Mouse (Mus musculus) midbrain, embryonic 16.5 days (tissue): ENCODE results near the gene Eif2a. TPM values are rescaled to one million over a fixed set of nuclear protein-coding genes. Genes with fewer than 3 reads are reported as not detected.
"Not testable (repeated sequence)": the region's sequence is repeated elsewhere in the genome, so short reads cannot be mapped to it uniquely, and the experiment has no call there.

Source experiments
- ATAC-seq: fragments of 200-750 bp; cut with Nextera tagmentation; 2 replicates; pipeline ENCODE4 v1.8.0; 2017; ENCODE audit warnings: moderate TSS enrichment
- H3K27ac ChIP-seq: fragments of 300-500 bp; sonication (generic); 2 replicates; pipeline ENCODE4 v1.5.1; 2014; ENCODE audit warnings: mild to moderate bottlenecking, low read length, mixed read lengths
- H3K27me3 ChIP-seq: fragments of 300-500 bp; sonication (generic); 2 replicates; pipeline ENCODE4 v1.6.1; 2014; ENCODE audit warnings: low read depth, low read length, mixed read lengths; ENCODE audit not compliant: control insufficient read depth, insufficient read depth
- H3K36me3 ChIP-seq: fragments of 300-500 bp; sonication (generic); 2 replicates; pipeline ENCODE4 v1.6.1; 2014; ENCODE audit warnings: mild to moderate bottlenecking, low read length, moderate library complexity, mixed read lengths; ENCODE audit not compliant: control insufficient read depth, insufficient read depth
- H3K4me1 ChIP-seq: fragments of 300-500 bp; sonication (generic); 2 replicates; pipeline ENCODE4 v1.6.1; 2014; ENCODE audit warnings: mild to moderate bottlenecking, low read length, mixed read lengths; ENCODE audit not compliant: control insufficient read depth, insufficient read depth
- H3K4me2 ChIP-seq: fragments of 300-500 bp; sonication (generic); 2 replicates; pipeline ENCODE4 v1.6.1; 2014; ENCODE audit warnings: mild to moderate bottlenecking, low read length, mixed read lengths
- H3K4me3 ChIP-seq: fragments of 300-500 bp; sonication (generic); 2 replicates; pipeline ENCODE4 v1.5.1; 2014; ENCODE audit warnings: low read depth, mild to moderate bottlenecking, low read length, moderate library complexity, mixed read lengths
- H3K9ac ChIP-seq: fragments of 300-500 bp; sonication (generic); 2 replicates; pipeline ENCODE4 v1.6.1; 2014; ENCODE audit warnings: low read depth, low read length, mixed read lengths
- H3K9me3 ChIP-seq: fragments of 300-500 bp; sonication (generic); replicated peaks from 2 replicates; pipeline ENCODE4 v1.6.1; 2014; ENCODE audit warnings: mild to moderate bottlenecking, low read length, mixed read lengths; ENCODE audit not compliant: control insufficient read depth, poor library complexity, severe bottlenecking
- WGBS: fragments of 180-500 bp; shearing (Covaris S2); extraction: QIAGEN DNeasy Blood & Tissue Kit; methylation state at CpG from one replicate; pipeline ENCODE4 v1.1.7; 2014; 5-methylcytosine and 5-hydroxymethylcytosine counted together
- polyA plus RNA-seq: library from polyadenylated mRNA; unstranded; fragments of >200 nt; fragmentation: Nextera tagmentation; extraction: Ambion mirVana; gene quantifications from 2 replicates; pipeline ENCODE4 v1.2.1, GENCODE M21; 2015

Eif2a gene
- polyA plus RNA-seq, 1 experiment from 2014 or later = 33.9 TPM

DNA sequence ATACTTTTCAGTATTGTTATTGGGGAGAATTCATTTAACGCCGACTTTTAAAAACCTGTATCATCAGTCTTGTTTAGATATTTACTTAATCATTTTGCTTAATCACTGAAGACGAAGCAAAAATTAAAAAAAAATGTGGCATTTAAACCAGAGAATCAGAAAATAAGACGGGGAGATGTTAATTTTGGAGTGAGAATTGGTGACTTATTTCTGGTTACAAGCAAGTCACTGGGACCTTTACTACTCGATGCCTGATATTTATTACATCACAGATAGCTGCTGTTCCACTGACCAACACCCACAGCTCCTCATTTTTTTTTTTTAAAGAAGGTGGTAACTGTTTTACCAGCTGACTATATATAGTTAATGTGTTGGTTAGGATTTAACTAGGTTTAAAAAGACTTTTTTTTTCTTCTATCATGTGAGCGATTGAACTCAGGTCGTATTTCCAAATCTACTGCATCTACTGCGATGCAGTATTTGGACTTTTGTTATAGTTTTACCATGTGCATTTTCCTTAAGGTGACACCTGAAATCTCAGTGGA is 52.0 kb downstream of the Eif2a start:
- ATAC-seq = no peak
- H3K9me3 ChIP-seq = no peaks in the 10 kb centered on the region
- WGBS = 16% methylated on average over 8 of the region's 8 CpGs
- peak overlapping the region; percentile 93 for H3K4me3 ChIP-seq
- H3K9ac ChIP-seq = peak overlapping the region; percentile 99
- peak overlapping the region; percentile 70 for H3K4me2 ChIP-seq
- H3K27ac ChIP-seq = no peak overlapping the region; the same call in 1 of the 2 replicates
- no peaks in the 10 kb centered on the region for H3K36me3 ChIP-seq
- no peaks in the 10 kb centered on the region for H3K27me3 ChIP-seq
- peaks cover 17% of the 10 kb centered on the region for H3K4me1 ChIP-seq

DNA sequence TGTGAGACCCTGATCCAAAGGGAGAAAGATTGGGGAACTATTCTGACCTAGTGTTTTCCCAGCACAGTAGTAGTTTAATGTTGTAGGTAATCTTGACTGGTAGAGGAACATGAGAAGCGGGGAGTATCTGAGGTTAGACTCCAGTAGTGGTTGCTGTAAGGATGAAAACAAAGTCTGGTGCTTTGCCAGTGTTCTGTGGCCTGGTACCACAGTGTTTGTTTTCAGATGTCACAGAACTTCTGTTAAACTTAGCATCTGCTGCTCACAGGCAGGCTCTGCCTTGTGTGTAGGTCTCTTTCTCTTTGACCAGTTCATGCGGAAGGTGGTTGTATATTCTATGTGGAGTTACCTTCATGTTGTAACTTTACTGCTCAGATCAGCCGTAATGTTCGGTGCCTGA is 55.9 kb downstream of the Eif2a start:
- Histone ChIP-seq H3K4me1 (peaks cover 16% of the 10 kb centered on the region), H3K9ac (no peak overlapping the region), H3K36me3 (no peaks in the 10 kb centered on the region), H3K27ac (no peak overlapping the region), H3K9me3 (no peaks in the 10 kb centered on the region), H3K4me3 (no peak overlapping the region), H3K4me2 (no peak overlapping the region), H3K27me3 (no peaks in the 10 kb centered on the region)
- no peak for ATAC-seq
- WGBS = 96% methylated on average over 4 of the region's 4 CpGs

DNA sequence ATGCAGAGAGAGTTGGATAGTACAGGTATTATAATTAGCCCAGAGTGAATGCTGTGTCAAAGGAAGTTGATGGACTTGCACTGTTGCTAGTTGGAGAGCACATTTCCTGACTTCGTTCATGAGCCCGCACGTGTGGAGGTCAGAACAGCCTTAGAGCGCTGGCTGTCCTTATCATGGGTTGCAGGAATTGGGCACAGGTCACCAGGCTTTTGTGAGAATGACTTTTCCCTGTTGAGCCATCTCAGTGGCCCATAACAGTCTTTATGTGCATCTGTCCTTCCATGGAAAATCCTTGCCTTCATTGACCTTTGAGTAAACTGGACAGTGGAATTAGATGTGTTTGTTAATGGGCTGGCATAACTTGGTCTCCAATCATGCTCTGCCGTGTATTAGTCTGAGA is 56.7 kb downstream of the Eif2a start:
- Histone ChIP-seq H3K27me3 (no peaks in the 10 kb centered on the region), H3K4me2 (no peak overlapping the region), H3K4me3 (no peak overlapping the region), H3K9me3 (no peaks in the 10 kb centered on the region), H3K27ac (no peak overlapping the region), H3K4me1 (peaks cover 16% of the 10 kb centered on the region), H3K36me3 (no peaks in the 10 kb centered on the region), H3K9ac (no peak overlapping the region)
- WGBS = 90% methylated on average over 5 of the region's 5 CpGs
- ATAC-seq = no peak

DNA sequence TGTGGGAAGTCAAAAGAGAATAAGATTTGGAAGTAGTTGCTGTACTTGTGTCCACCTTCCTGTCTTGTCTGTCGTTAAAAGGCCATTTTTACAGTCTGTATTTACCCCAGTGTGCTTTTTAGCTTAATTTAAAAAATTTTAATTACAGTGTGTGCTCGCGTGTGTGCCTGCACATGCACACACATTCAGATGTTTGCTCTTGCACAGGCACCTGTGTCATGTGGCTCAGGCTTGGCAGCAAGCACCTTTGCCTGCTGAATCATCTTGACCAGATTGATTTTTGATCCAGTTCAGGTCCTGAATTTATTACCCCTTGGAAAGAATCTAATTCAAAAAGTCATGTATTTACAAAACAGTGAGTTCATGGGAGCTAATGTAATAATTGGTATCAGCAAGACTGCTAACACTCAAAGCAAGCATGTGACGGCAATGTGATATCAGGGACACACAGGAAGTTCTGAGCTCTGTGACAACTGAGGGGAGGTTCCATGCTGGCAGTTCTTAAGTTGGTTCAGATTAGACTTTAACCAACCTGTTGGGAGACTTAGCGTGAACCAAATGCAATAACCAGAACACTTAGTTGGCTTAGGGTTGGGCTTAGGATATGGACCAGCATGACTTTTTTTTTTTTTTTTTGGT is 57.3 kb downstream of the Eif2a start:
- H3K27me3 ChIP-seq = no peaks in the 10 kb centered on the region
- WGBS = 93% methylated on average over 5 of the region's 5 CpGs

DNA sequence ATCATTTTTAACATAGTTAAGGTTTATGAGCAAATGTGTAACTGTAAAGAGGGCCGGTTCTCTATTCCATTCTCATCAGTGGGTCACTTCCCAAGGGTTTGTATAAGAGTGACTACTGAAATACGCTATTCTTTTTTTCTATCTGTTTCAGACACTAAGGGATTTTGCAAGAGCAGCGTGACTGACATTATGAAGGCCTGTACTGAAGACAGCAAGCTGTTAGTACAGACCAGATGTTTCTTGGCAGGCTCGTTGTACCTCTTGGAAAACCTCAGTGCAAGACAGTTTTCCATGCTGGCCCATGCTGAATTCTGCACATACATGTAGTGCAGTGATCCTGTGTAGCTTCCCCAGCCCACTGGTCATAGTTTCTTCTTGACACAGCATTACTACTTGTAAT is 64.9 kb downstream of the Eif2a start:
- H3K9me3 ChIP-seq, H3K4me3 ChIP-seq, ATAC-seq, H3K9ac ChIP-seq, H3K4me1 ChIP-seq, H3K4me2 ChIP-seq, H3K36me3 ChIP-seq, H3K27me3 ChIP-seq, H3K27ac ChIP-seq: not testable (repeated sequence)
- 90% methylated on average over 4 of the region's 4 CpGs for WGBS

More for the DNA sequence above, 57.3 kb downstream of the Eif2a start:
- Histone ChIP-seq H3K4me2 (no peak overlapping the region), H3K9me3 (no peaks in the 10 kb centered on the region), H3K4me3 (no peak overlapping the region), H3K4me1 (peaks cover 12% of the 10 kb centered on the region), H3K9ac (no peak overlapping the region), H3K36me3 (no peaks in the 10 kb centered on the region), H3K27ac (no peak overlapping the region)
- ATAC-seq = no peak

DNA sequence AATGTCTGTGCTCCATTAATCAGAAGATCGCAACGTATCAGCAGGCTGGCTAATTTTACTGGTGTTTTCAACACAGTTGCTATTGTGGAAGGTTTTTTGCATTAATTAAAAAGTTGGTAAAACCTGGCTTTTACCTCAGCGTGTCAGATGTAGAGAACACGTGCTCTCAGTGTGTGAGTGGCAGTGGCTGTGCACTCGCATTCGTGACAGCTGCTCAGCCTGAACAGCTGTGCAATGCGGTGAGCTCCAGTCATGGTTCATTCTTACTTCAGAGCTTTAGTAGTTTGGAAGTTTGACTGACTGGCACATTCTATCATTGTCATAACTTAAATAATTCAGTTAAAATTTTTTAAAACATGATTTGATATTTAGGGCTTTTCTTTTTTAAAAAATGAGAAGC is 67.0 kb downstream of the Eif2a start:
- not testable (repeated sequence) for H3K9me3 ChIP-seq, H3K27me3 ChIP-seq, H3K27ac ChIP-seq, H3K4me1 ChIP-seq, H3K9ac ChIP-seq, H3K36me3 ChIP-seq, H3K4me2 ChIP-seq, H3K4me3 ChIP-seq, ATAC-seq
- 81% methylated on average over 7 of the region's 7 CpGs for WGBS

DNA sequence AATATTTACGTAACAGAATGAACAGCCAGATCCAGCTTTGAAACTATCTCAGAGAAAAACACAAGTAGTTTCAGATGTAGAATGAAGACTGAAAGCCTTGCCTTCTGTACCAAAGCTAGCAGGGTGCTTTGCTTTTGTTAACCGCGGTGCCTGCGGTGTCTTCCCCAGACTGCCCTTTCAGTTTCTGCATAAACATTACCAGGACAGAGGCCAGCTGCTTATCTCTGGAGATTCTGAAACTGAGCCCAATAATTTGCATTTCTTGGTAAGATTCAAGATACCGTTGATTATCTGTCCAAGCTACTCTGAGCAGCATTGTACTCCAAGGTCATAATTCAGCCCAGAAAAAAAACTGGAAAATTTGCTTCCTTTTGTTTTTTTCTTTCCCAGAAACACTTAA is 68.0 kb downstream of the Eif2a start:
- H3K9me3 ChIP-seq = no peaks in the 10 kb centered on the region
- WGBS = 22% methylated on average over 5 of the region's 5 CpGs
- H3K27me3 ChIP-seq = no peaks in the 10 kb centered on the region

More for the DNA sequence above, 68.0 kb downstream of the Eif2a start:
- no peak overlapping the region for H3K27ac ChIP-seq
- no peak for ATAC-seq
- H3K4me3 ChIP-seq = no peak overlapping the region
- H3K36me3 ChIP-seq = peaks cover 8% of the 10 kb centered on the region
- H3K4me1 ChIP-seq = no peaks in the 10 kb centered on the region
- no peak overlapping the region for H3K4me2 ChIP-seq
- no peak overlapping the region for H3K9ac ChIP-seq

Other genes with a start within 250 kb of the Eif2a start
- gene Tsc22d2, start 111.1 kb upstream of the Eif2a start, polyA plus RNA-seq = 7.2 and 8.5 TPM in 2 replicates
- 48.5 and 52.4 TPM in 2 replicates for gene Serp1, start 71 bp downstream of the Eif2a start, polyA plus RNA-seq
- gene Selenot, start 50.8 kb downstream of the Eif2a start, polyA plus RNA-seq = 23.0 and 24.8 TPM in 2 replicates
- gene Erich6, start 111.4 kb downstream of the Eif2a start, polyA plus RNA-seq = 0.19 and 0.26 TPM in 2 replicates
- 8.9 and 10.7 TPM in 2 replicates for gene Siah2, start 166.6 kb downstream of the Eif2a start, polyA plus RNA-seq